Mouse (Mus musculus) MEL (cell line): Measurements from ENCODE around the gene Gnas.

ENCODE experiments used
- CTCF ChIP-seq, 3 experiments: IDR thresholded peaks in 2 of 3; conservative IDR thresholded peaks in 1 of 3; 2 replicates each; pipeline ENCODE4 v1.5.1; 2011 to 2012; ENCODE audit warnings: low read length in 3 of 3, low read depth in 2 of 3, mild to moderate bottlenecking in 2 of 3, improper control_type of control experiment in 1 of 3, inconsistent platforms in 1 of 3, mixed read lengths in 1 of 3, moderate library complexity in 1 of 3; ENCODE audit not compliant: control insufficient read depth in 1 of 3, insufficient read depth in 1 of 3, poor library complexity in 1 of 3, severe bottlenecking in 1 of 3
- ETS1 ChIP-seq: IDR thresholded peaks from 2 replicates; pipeline ENCODE4 v1.6.1; 2012; ENCODE audit warnings: low read depth, mild to moderate bottlenecking, inconsistent platforms, low read length, improper control_type of control experiment, moderate library complexity
- POLR2A ChIP-seq, 2 experiments: IDR thresholded peaks; 2 replicates each; pipeline ENCODE4 v1.6.1; 2011 to 2012; ENCODE audit warnings: low read length in 2 of 2, mild to moderate bottlenecking in 2 of 2, control low read depth in 1 of 2, improper control_type of control experiment in 1 of 2, low read depth in 1 of 2, moderate library complexity in 1 of 2; ENCODE audit not compliant: control insufficient read depth in 1 of 2, insufficient read depth in 1 of 2, poor library complexity in 1 of 2
- POLR2AphosphoS5 ChIP-seq: IDR thresholded peaks from 2 replicates; pipeline ENCODE4 v1.6.1; 2012; ENCODE audit warnings: low read depth, borderline replicate concordance, mild to moderate bottlenecking, inconsistent platforms, low read length, moderate library complexity, mixed read lengths
- RAD21 ChIP-seq: IDR thresholded peaks from 2 replicates; pipeline ENCODE4 v1.6.1; 2011; ENCODE audit warnings: mild to moderate bottlenecking, low read depth, low read length, improper control_type of control experiment
- ZC3H11A ChIP-seq: IDR thresholded peaks from 2 replicates; pipeline ENCODE4 v1.6.1; 2012; ENCODE audit warnings: low read depth, mild to moderate bottlenecking, inconsistent platforms, low read length, improper control_type of control experiment
- ZMIZ1 ChIP-seq: IDR thresholded peaks from 2 replicates; pipeline ENCODE4 v1.6.1; 2012; ENCODE audit warnings: low read depth, mild to moderate bottlenecking, inconsistent platforms, low read length, improper control_type of control experiment, moderate library complexity

DNA sequence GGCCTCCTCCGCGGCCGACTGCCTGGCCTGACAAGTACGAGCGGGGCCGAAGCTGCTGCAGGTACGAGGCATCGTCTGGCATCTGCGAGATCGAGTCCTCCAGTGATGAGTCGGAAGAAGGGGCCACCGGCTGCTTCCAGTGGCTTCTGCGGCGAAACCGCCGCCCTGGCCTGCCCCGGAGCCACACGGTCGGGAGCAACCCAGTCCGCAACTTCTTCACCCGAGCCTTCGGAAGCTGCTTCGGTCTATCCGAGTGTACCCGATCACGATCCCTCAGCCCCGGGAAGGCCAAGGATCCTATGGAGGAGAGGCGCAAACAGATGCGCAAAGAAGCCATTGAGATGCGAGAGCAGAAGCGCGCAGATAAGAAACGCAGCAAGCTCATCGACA is 15.6 kb downstream of the Gnas start:
- no peak for TF ChIP-seq POLR2A (IDR thresholded peaks at IDR 0.05; ENCODE audit: control insufficient read depth in 1 of 2, insufficient read depth in 1 of 2, low read depth in 1 of 2, low read length in 2 of 2, poor library complexity in 1 of 2)
- no peak for TF ChIP-seq ETS1
- TF ChIP-seq CTCF (IDR thresholded peaks at IDR 0.05 in 2 of 3, conservative IDR thresholded peaks at IDR 0.05 in 1 of 3; ENCODE audit: control insufficient read depth in 1 of 3, insufficient read depth in 1 of 3, low read depth in 2 of 3, low read length in 3 of 3, poor library complexity in 1 of 3, severe bottlenecking in 1 of 3), result no peak
- no peak for TF ChIP-seq POLR2AphosphoS5
- no peak for TF ChIP-seq RAD21
- TF ChIP-seq ZC3H11A, result no peak
- no peak for TF ChIP-seq ZMIZ1
